Mouse (Mus musculus) hindbrain, embryonic 15.5 days (tissue): ENCODE measurements around the gene Dip2b. TPM values are rescaled to one million over a fixed set of nuclear protein-coding genes. Genes with fewer than 3 reads are reported as not detected.

Experiments used
- ATAC-seq: fragments of 200-750 bp; cut with Nextera tagmentation; 2 replicates; pipeline ENCODE4 v1.8.0; 2017; ENCODE audit warnings: low read depth, moderate number of reproducible peaks, moderate TSS enrichment; ENCODE audit not compliant: low FRiP score
- H3K27ac ChIP-seq: fragments of 300-500 bp; sonication (generic); replicated peaks from 2 replicates; pipeline ENCODE4 v1.5.1; 2015; ENCODE audit warnings: mild to moderate bottlenecking, inconsistent platforms
- H3K27me3 ChIP-seq: fragments of 300-500 bp; sonication (generic); 2 replicates; pipeline ENCODE4 v1.6.1; 2015; ENCODE audit warnings: control low read depth, inconsistent platforms
- H3K36me3 ChIP-seq: fragments of 300-500 bp; sonication (generic); 2 replicates; pipeline ENCODE4 v1.6.1; 2015; ENCODE audit warnings: control low read depth, inconsistent platforms
- H3K4me1 ChIP-seq: fragments of 300-500 bp; sonication (generic); replicated peaks from 2 replicates; pipeline ENCODE4 v1.6.1; 2015; ENCODE audit warnings: control low read depth, inconsistent platforms
- H3K4me2 ChIP-seq: fragments of 300-500 bp; sonication (generic); 2 replicates; pipeline ENCODE4 v1.6.1; 2015; ENCODE audit warnings: moderate library complexity, mild to moderate bottlenecking, inconsistent platforms
- H3K4me3 ChIP-seq: fragments of 300-500 bp; sonication (generic); 2 replicates; pipeline ENCODE4 v1.5.1; 2015; ENCODE audit warnings: mild to moderate bottlenecking, inconsistent platforms
- H3K9ac ChIP-seq: fragments of 300-500 bp; sonication (generic); 2 replicates; pipeline ENCODE4 v1.6.1; 2015; ENCODE audit warnings: inconsistent platforms
- H3K9me3 ChIP-seq: fragments of 300-500 bp; sonication (generic); 2 replicates; pipeline ENCODE4 v1.6.1; 2016; ENCODE audit warnings: control low read depth, inconsistent platforms
- WGBS: fragments of 180-500 bp; shearing (Covaris S2); methylation state at CpG from one replicate; pipeline ENCODE4 v1.1.7; 2015; 5-methylcytosine and 5-hydroxymethylcytosine counted together
- polyA plus RNA-seq: library from polyadenylated mRNA; unstranded; fragments of >200 nt; fragmentation: Nextera tagmentation; extraction: Ambion mirVana; gene quantifications from 2 replicates; pipeline ENCODE4 v1.2.1, GENCODE M21; 2015

Gene Dip2b
- polyA plus RNA-seq, 1 experiment from 2014 or later, result 17.5 TPM

GRCm38 (mm10) chr15:100219396-100219795, 180.9 kb downstream of the Dip2b start:
- H3K27me3 ChIP-seq, result no peaks in the 10 kb centered on the region
- 93% methylated on average over 1 of the region's 1 CpGs for WGBS
- ATAC-seq, result no peak
- no peak overlapping the region for H3K4me3 ChIP-seq
- H3K36me3 ChIP-seq, result peaks cover 29% of the 10 kb centered on the region
- H3K9ac ChIP-seq, result no peak overlapping the region
- no peak overlapping the region for H3K4me2 ChIP-seq
- no peaks in the 10 kb centered on the region for H3K9me3 ChIP-seq
- no peaks in the 10 kb centered on the region for H3K4me1 ChIP-seq
- no peak overlapping the region for H3K27ac ChIP-seq

GRCm38 (mm10) chr15:100220916-100221315, 182.5 kb downstream of the Dip2b start:
- Histone ChIP-seq H3K4me2 (no peak overlapping the region), H3K27me3 (no peaks in the 10 kb centered on the region), H3K27ac (no peak overlapping the region), H3K36me3 (peaks cover 14% of the 10 kb centered on the region), H3K9me3 (no peaks in the 10 kb centered on the region), H3K9ac (no peak overlapping the region), H3K4me3 (no peak overlapping the region), H3K4me1 (no peaks in the 10 kb centered on the region)
- no peak for ATAC-seq
- 80% methylated on average over 7 of the region's 7 CpGs for WGBS

GRCm38 (mm10) chr15:100225381-100225780, 186.9 kb downstream of the Dip2b start:
- H3K9me3 ChIP-seq, result no peaks in the 10 kb centered on the region
- H3K36me3 ChIP-seq, result no peaks in the 10 kb centered on the region
- H3K27me3 ChIP-seq, result no peaks in the 10 kb centered on the region
- H3K9ac ChIP-seq, result no peak overlapping the region
- no peak for ATAC-seq
- H3K4me2 ChIP-seq, result no peak overlapping the region
- 93% methylated on average over 4 of the region's 4 CpGs for WGBS
- H3K4me1 ChIP-seq, result peaks cover 25% of the 10 kb centered on the region
- H3K27ac ChIP-seq, result peak overlapping the region; percentile 2; the same call in 1 of the 2 replicates
- H3K4me3 ChIP-seq, result no peak overlapping the region

- Histone ChIP-seq H3K9me3 (no peaks in the 10 kb centered on the region), H3K4me2 (no peak overlapping the region), H3K4me1 (peaks cover 25% of the 10 kb centered on the region), H3K27ac (peak overlapping the region; percentile 2; the same call in 1 of the 2 replicates), H3K36me3 (no peaks in the 10 kb centered on the region), H3K27me3 (no peaks in the 10 kb centered on the region), H3K4me3 (no peak overlapping the region), H3K9ac (no peak overlapping the region)
- WGBS, result 85% methylated on average over 1 of the region's 1 CpGs
- ATAC-seq, result no peak
Observed at GRCm38 (mm10) chr15:100225891-100226290, 187.4 kb downstream of the Dip2b start.

GRCm38 (mm10) chr15:100227031-100227662, 188.7 kb downstream of the Dip2b start:
- H3K9ac ChIP-seq, result peak overlapping the region; percentile 99
- peak; percentile 47 for ATAC-seq
- 3% methylated on average over 17 of the region's 17 CpGs for WGBS

GRCm38 (mm10) chr15:100227663-100228534, 189.4 kb downstream of the Dip2b start, which contains the start of gene Atf1:
Gene Atf1 (plus strand): TSS chr15:100227819.
- Histone ChIP-seq H3K4me1 (peaks cover 25% of the 10 kb centered on the region), H3K4me3 (peak within 1 kb of the TSS; percentile 92), H3K9me3 (no peaks in the 10 kb centered on the region), H3K36me3 (no peaks in the 10 kb centered on the region), H3K9ac (peak within 1 kb of the TSS; percentile 99), H3K4me2 (peak within 1 kb of the TSS; percentile 81), H3K27me3 (no peaks in the 10 kb centered on the region), H3K27ac (peak within 1 kb of the TSS; percentile 100)
- peak; percentile 86 for ATAC-seq
- 0% methylated on average over 47 of the region's 133 CpGs for WGBS

More at GRCm38 (mm10) chr15:100227031-100227662, 188.7 kb downstream of the Dip2b start:
- Histone ChIP-seq H3K27me3 (no peaks in the 10 kb centered on the region), H3K27ac (peak overlapping the region; percentile 100), H3K4me2 (peak overlapping the region; percentile 81), H3K36me3 (no peaks in the 10 kb centered on the region), H3K4me3 (peak overlapping the region; percentile 92), H3K4me1 (peaks cover 25% of the 10 kb centered on the region), H3K9me3 (no peaks in the 10 kb centered on the region)

- ATAC-seq, result 0 out of 2 replicates have a peak, but pooled peaks have one; percentile 33
- Histone ChIP-seq H3K36me3 (peaks cover 2% of the 10 kb centered on the region; the same call in 1 of the 2 replicates), H3K9me3 (no peaks in the 10 kb centered on the region), H3K27ac (peak overlapping the region; percentile 100), H3K4me1 (peaks cover 25% of the 10 kb centered on the region), H3K9ac (peak overlapping the region; percentile 99), H3K4me2 (peak overlapping the region; percentile 81), H3K4me3 (peak overlapping the region; percentile 92), H3K27me3 (no peaks in the 10 kb centered on the region)
- WGBS, result 20% methylated on average over 16 of the region's 16 CpGs
Observed at GRCm38 (mm10) chr15:100228535-100229336, 190.3 kb downstream of the Dip2b start.

GRCm38 (mm10) chr15:100230655-100231054, 192.2 kb downstream of the Dip2b start:
- Histone ChIP-seq H3K4me1 (peaks cover 25% of the 10 kb centered on the region), H3K9ac (no peak overlapping the region), H3K27me3 (no peaks in the 10 kb centered on the region), H3K9me3 (no peaks in the 10 kb centered on the region), H3K36me3 (peaks cover 15% of the 10 kb centered on the region), H3K4me3 (no peak overlapping the region), H3K27ac (no peak overlapping the region), H3K4me2 (no peak overlapping the region)
- ATAC-seq, result no peak
- 71% methylated on average over 1 of the region's 1 CpGs for WGBS

GRCm38 (mm10) chr15:100231616-100232525, 193.4 kb downstream of the Dip2b start:
- Histone ChIP-seq H3K4me3 (no peak overlapping the region), H3K27ac (no peak overlapping the region), H3K9ac (no peak overlapping the region), H3K36me3 (peaks cover 24% of the 10 kb centered on the region), H3K27me3 (no peaks in the 10 kb centered on the region), H3K9me3 (no peaks in the 10 kb centered on the region), H3K4me1 (peaks cover 19% of the 10 kb centered on the region), H3K4me2 (no peak overlapping the region)
- ATAC-seq, result no peak
- WGBS, result 87% methylated on average over 14 of the region's 14 CpGs

GRCm38 (mm10) chr15:100235208-100235965, 196.9 kb downstream of the Dip2b start:
- H3K27me3 ChIP-seq, result no peaks in the 10 kb centered on the region
- H3K9ac ChIP-seq, result no peak overlapping the region
- H3K27ac ChIP-seq, result no peak overlapping the region
- H3K4me1 ChIP-seq, result no peaks in the 10 kb centered on the region
- no peaks in the 10 kb centered on the region for H3K9me3 ChIP-seq
- no peak for ATAC-seq
- H3K4me2 ChIP-seq, result no peak overlapping the region
- H3K36me3 ChIP-seq, result peaks cover 35% of the 10 kb centered on the region
- no peak overlapping the region for H3K4me3 ChIP-seq
- 93% methylated on average over 12 of the region's 12 CpGs for WGBS
